Mouse (Mus musculus): ENCODE results near the gene Rasl10a. TPM values are rescaled to one million over a fixed set of nuclear protein-coding genes. Genes with fewer than 3 reads are reported as not detected.

Rasl10a gene
- 0.75 and 1.3 TPM in 2 replicates for polyA plus RNA-seq (2014; fragmentation: Nextera tagmentation; extraction: Ambion mirVana)

GRCm38 (mm10) chr11:5057856-5058641 lies at the start of gene Rasl10a:
TSS of gene Rasl10a (plus strand) at chr11:5058128.
- ATAC-seq (replicated peaks; ENCODE audit: low FRiP score), result no peak
- DNase-seq (ENCODE audit: low spot score), result peak; percentile 59
- Histone ChIP-seq H3K9ac (ENCODE audit: low read depth, low read length) (peak within 1 kb of the TSS; percentile 42; the same call in 1 of the 2 replicates), H3K4me1 (replicated peaks; ENCODE audit: control insufficient read depth, insufficient read depth, low read length) (peaks cover 36% of the 10 kb centered on the region), H3K4me3 (ENCODE audit: low read depth, low read length) (peak within 1 kb of the TSS; percentile 54), H3K9me3 (ENCODE audit: control insufficient read depth, low read length) (no peaks in the 10 kb centered on the region), H3K27ac (ENCODE audit: low read depth, low read length) (no peak within 1 kb of the TSS), H3K4me2 (peak within 1 kb of the TSS; percentile 86), H3K27me3 (replicated peaks; ENCODE audit: control insufficient read depth, insufficient read depth, low read length) (peaks cover 78% of the 10 kb centered on the region), H3K36me3 (ENCODE audit: control insufficient read depth, insufficient read depth, low read length) (no peaks in the 10 kb centered on the region)
- WGBS, result 2% methylated on average over 73 of the region's 77 CpGs

- Histone ChIP-seq H3K4me1 (replicated peaks; ENCODE audit: control insufficient read depth, insufficient read depth, low read length) (peaks cover 32% of the 10 kb centered on the region), H3K4me3 (ENCODE audit: low read depth, low read length) (no peak overlapping the region), H3K27ac (ENCODE audit: low read depth, low read length) (peak overlapping the region; percentile 96), H3K27me3 (replicated peaks; ENCODE audit: control insufficient read depth, insufficient read depth, low read length) (no peaks in the 10 kb centered on the region), H3K36me3 (ENCODE audit: control insufficient read depth, insufficient read depth, low read length) (peaks cover 10% of the 10 kb centered on the region), H3K9ac (ENCODE audit: low read depth, low read length) (peak overlapping the region; percentile 36; the same call in 1 of the 2 replicates), H3K9me3 (ENCODE audit: control insufficient read depth, low read length) (no peaks in the 10 kb centered on the region), H3K4me2 (peak overlapping the region; percentile 58)
- DNase-seq (ENCODE audit: low spot score), result no peak
- peak; percentile 77 for ATAC-seq (replicated peaks; ENCODE audit: low FRiP score)
- 57% methylated on average over 3 of the region's 3 CpGs for WGBS
These were observed 49.1 kb upstream of the Rasl10a start for GRCm38 (mm10) chr11:5008867-5009266.

GRCm38 (mm10) chr11:5009354-5010074 lies 48.4 kb upstream of the Rasl10a start:
- WGBS, result 49% methylated on average over 3 of the region's 3 CpGs
- peak; percentile 93 for ATAC-seq (replicated peaks; ENCODE audit: low FRiP score)
- no peaks in the 10 kb centered on the region for H3K9me3 ChIP-seq (ENCODE audit: control insufficient read depth, low read length)
- peak overlapping the region; percentile 41 for H3K4me3 ChIP-seq (ENCODE audit: low read depth, low read length)
- no peaks in the 10 kb centered on the region for H3K27me3 ChIP-seq (replicated peaks; ENCODE audit: control insufficient read depth, insufficient read depth, low read length)
- H3K9ac ChIP-seq (ENCODE audit: low read depth, low read length), result peak overlapping the region; percentile 66
- peaks cover 31% of the 10 kb centered on the region for H3K4me1 ChIP-seq (replicated peaks; ENCODE audit: control insufficient read depth, insufficient read depth, low read length)
- peak overlapping the region; percentile 96 for H3K27ac ChIP-seq (ENCODE audit: low read depth, low read length)
- peaks cover 15% of the 10 kb centered on the region for H3K36me3 ChIP-seq (ENCODE audit: control insufficient read depth, insufficient read depth, low read length)
- no peak for DNase-seq (ENCODE audit: low spot score)
- peak overlapping the region; percentile 58 for H3K4me2 ChIP-seq

- Histone ChIP-seq H3K9ac (ENCODE audit: low read depth, low read length) (peak overlapping the region; percentile 54), H3K36me3 (ENCODE audit: control insufficient read depth, insufficient read depth, low read length) (peaks cover 19% of the 10 kb centered on the region), H3K9me3 (ENCODE audit: control insufficient read depth, low read length) (no peaks in the 10 kb centered on the region), H3K27me3 (replicated peaks; ENCODE audit: control insufficient read depth, insufficient read depth, low read length) (no peaks in the 10 kb centered on the region), H3K27ac (ENCODE audit: low read depth, low read length) (peak overlapping the region; percentile 96), H3K4me3 (ENCODE audit: low read depth, low read length) (peak overlapping the region; percentile 41), H3K4me2 (peak overlapping the region; percentile 58), H3K4me1 (replicated peaks; ENCODE audit: control insufficient read depth, insufficient read depth, low read length) (peaks cover 26% of the 10 kb centered on the region)
- WGBS, result 71% methylated on average over 1 of the region's 1 CpGs
- ATAC-seq (replicated peaks; ENCODE audit: low FRiP score) (no peak), DNase-seq (ENCODE audit: low spot score) (no peak)
These were observed 47.7 kb upstream of the Rasl10a start for GRCm38 (mm10) chr11:5010205-5010604.

- Histone ChIP-seq H3K36me3 (ENCODE audit: control insufficient read depth, insufficient read depth, low read length) (peaks cover 28% of the 10 kb centered on the region), H3K9ac (ENCODE audit: low read depth, low read length) (no peak overlapping the region), H3K4me2 (no peak overlapping the region), H3K27me3 (replicated peaks; ENCODE audit: control insufficient read depth, insufficient read depth, low read length) (no peaks in the 10 kb centered on the region), H3K9me3 (ENCODE audit: control insufficient read depth, low read length) (no peaks in the 10 kb centered on the region), H3K4me3 (ENCODE audit: low read depth, low read length) (no peak overlapping the region), H3K27ac (ENCODE audit: low read depth, low read length) (0 out of 2 replicates have a peak overlapping the region, but pooled peaks have one; percentile 5), H3K4me1 (replicated peaks; ENCODE audit: control insufficient read depth, insufficient read depth, low read length) (peaks cover 21% of the 10 kb centered on the region)
- WGBS, result 68% methylated on average over 1 of the region's 1 CpGs
- DNase-seq (ENCODE audit: low spot score) (no peak), ATAC-seq (replicated peaks; ENCODE audit: low FRiP score) (no peak)
These were observed 46.4 kb upstream of the Rasl10a start for GRCm38 (mm10) chr11:5011480-5011879.

GRCm38 (mm10) chr11:5012213-5012715 lies 45.7 kb upstream of the Rasl10a start:
- Histone ChIP-seq H3K36me3 (ENCODE audit: control insufficient read depth, insufficient read depth, low read length) (peaks cover 32% of the 10 kb centered on the region), H3K27me3 (replicated peaks; ENCODE audit: control insufficient read depth, insufficient read depth, low read length) (no peaks in the 10 kb centered on the region), H3K4me1 (replicated peaks; ENCODE audit: control insufficient read depth, insufficient read depth, low read length) (peaks cover 21% of the 10 kb centered on the region), H3K4me3 (ENCODE audit: low read depth, low read length) (no peak overlapping the region), H3K9ac (ENCODE audit: low read depth, low read length) (no peak overlapping the region), H3K9me3 (ENCODE audit: control insufficient read depth, low read length) (no peaks in the 10 kb centered on the region), H3K27ac (ENCODE audit: low read depth, low read length) (peak overlapping the region; percentile 5; the same call in 1 of the 2 replicates), H3K4me2 (no peak overlapping the region)
- 76% methylated on average over 5 of the region's 5 CpGs for WGBS
- ATAC-seq (replicated peaks; ENCODE audit: low FRiP score) (no peak), DNase-seq (ENCODE audit: low spot score) (no peak)

- Histone ChIP-seq H3K4me2 (no peak overlapping the region), H3K9ac (ENCODE audit: low read depth, low read length) (no peak overlapping the region), H3K27ac (ENCODE audit: low read depth, low read length) (no peak overlapping the region), H3K36me3 (ENCODE audit: control insufficient read depth, insufficient read depth, low read length) (peaks cover 57% of the 10 kb centered on the region), H3K27me3 (replicated peaks; ENCODE audit: control insufficient read depth, insufficient read depth, low read length) (no peaks in the 10 kb centered on the region), H3K9me3 (ENCODE audit: control insufficient read depth, low read length) (no peaks in the 10 kb centered on the region), H3K4me1 (replicated peaks; ENCODE audit: control insufficient read depth, insufficient read depth, low read length) (no peaks in the 10 kb centered on the region), H3K4me3 (ENCODE audit: low read depth, low read length) (no peak overlapping the region)
- peak; percentile 68 for ATAC-seq (replicated peaks; ENCODE audit: low FRiP score)
- DNase-seq (ENCODE audit: low spot score), result no peak
- 57% methylated on average over 2 of the region's 2 CpGs for WGBS
These were observed 42.2 kb upstream of the Rasl10a start for GRCm38 (mm10) chr11:5015720-5016119.

GRCm38 (mm10) chr11:5016286-5016685 lies 41.6 kb upstream of the Rasl10a start:
- ATAC-seq (replicated peaks; ENCODE audit: low FRiP score), result no peak
- no peak overlapping the region for H3K9ac ChIP-seq (ENCODE audit: low read depth, low read length)
- WGBS, result 88% methylated on average over 5 of the region's 5 CpGs

More at GRCm38 (mm10) chr11:5016286-5016685, 41.6 kb upstream of the Rasl10a start:
- Histone ChIP-seq H3K4me3 (ENCODE audit: low read depth, low read length) (no peak overlapping the region), H3K4me2 (no peak overlapping the region), H3K27me3 (replicated peaks; ENCODE audit: control insufficient read depth, insufficient read depth, low read length) (no peaks in the 10 kb centered on the region), H3K36me3 (ENCODE audit: control insufficient read depth, insufficient read depth, low read length) (peaks cover 58% of the 10 kb centered on the region), H3K4me1 (replicated peaks; ENCODE audit: control insufficient read depth, insufficient read depth, low read length) (no peaks in the 10 kb centered on the region), H3K27ac (ENCODE audit: low read depth, low read length) (no peak overlapping the region), H3K9me3 (ENCODE audit: control insufficient read depth, low read length) (no peaks in the 10 kb centered on the region)
- no peak for DNase-seq (ENCODE audit: low spot score)

All from liver, embryonic 11.5 days (tissue).